Mouse (Mus musculus) monocyte, adult 5-6 weeks (primary cell): Measurements from ENCODE around the gene Naip2. TPM values are rescaled to one million over a fixed set of nuclear protein-coding genes. Genes with fewer than 3 reads are reported as not detected.
"Not testable (repeated sequence)": the region's sequence is repeated elsewhere in the genome, so short reads cannot be mapped to it uniquely, and the experiment has no call there.

ENCODE experiments used
- ATAC-seq: fragments of 153-309, 156-312 bp; replicated peaks from 2 replicates; pipeline ENCODE4 v1.8.0; 2017; ENCODE audit warnings: mild to moderate bottlenecking; ENCODE audit not compliant: low TSS enrichment, insufficient number of reproducible peaks, severe bottlenecking, poor library complexity, low FRiP score
- total RNA-seq: library from RNA; stranded (forward); fragments of 200-1000, 200-491, 200-594 nt; gene quantifications from 3 replicates; pipeline ENCODE4 v1.2.3, GENCODE M21; 2017

The Naip2 gene
- total RNA-seq = 90.1 to 116 TPM (median 91.1 TPM) in 3 replicates

DNA sequence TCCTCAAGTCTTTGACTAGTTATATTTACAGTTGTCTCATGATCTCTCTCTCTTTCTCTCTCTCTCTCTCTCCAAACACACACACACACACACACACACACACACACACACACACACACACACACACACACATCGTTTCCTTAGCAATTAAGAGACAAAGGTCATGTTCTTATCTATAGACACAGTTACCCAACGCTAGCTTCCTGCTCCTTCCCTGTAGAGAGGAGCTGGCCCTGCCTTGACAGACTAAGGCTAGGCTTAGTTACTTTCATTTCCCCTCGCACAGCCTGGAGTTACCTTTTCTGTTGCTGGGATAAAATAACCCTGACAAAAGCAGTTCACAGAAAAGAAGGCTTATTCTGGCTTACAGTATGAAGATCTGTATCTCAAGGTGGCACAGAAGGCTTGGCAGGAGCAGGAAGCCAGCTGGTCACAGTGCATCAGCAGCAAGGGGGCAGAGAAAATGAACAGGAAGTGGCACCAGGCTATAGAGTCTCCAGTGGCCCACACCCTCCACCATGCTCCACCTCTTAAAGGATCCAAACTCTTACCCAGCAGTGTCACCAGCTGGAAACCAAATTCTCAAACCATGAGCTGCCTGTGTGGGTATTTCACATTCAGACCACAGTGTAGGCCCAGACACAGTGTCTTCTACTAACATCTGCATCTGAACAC lies at the start of gene Naip2:
TSS of gene Naip2 (minus strand) at position 434 of the 675 bp plus-strand sequence.
- ATAC-seq = peak; percentile 87

- ATAC-seq = peak; percentile 88
These were observed 45.1 kb upstream of the Naip2 start for GRCm38 (mm10) chr13:100246896-100247519.

- ATAC-seq = not testable (repeated sequence)
These were observed 44.3 kb upstream of the Naip2 start, which contains the start of gene Naip5 for GRCm38 (mm10) chr13:100246223-100246622. TSS of gene Naip5 (minus strand) at chr13:100246323.

DNA sequence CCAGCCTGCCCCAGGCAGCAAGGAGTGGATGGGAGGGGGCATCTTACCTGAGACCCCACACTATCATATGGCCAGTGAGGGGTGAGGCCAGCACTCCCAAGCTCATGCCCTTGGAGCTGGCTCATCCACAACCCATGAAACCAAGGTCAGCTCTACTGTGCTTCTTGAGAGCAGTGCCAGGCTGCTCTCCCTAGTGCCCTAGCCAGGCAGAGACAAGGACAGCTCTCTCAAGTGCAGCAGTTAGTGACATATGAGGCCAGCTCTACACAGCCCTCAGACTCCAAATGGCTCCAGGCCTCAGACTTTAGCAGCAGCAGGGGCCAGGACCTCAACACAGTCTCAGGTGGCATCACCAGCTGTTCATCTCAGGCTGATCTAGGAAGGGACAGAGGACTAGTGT lies 41.8 kb upstream of the Naip2 start:
- 0 out of 2 replicates have a peak, but pooled peaks have one; percentile 3 for ATAC-seq

- peak; percentile 54; the same call in 1 of the 2 replicates for ATAC-seq
These were observed 11.8 kb upstream of the Naip2 start for GRCm38 (mm10) chr13:100213683-100214082.

DNA sequence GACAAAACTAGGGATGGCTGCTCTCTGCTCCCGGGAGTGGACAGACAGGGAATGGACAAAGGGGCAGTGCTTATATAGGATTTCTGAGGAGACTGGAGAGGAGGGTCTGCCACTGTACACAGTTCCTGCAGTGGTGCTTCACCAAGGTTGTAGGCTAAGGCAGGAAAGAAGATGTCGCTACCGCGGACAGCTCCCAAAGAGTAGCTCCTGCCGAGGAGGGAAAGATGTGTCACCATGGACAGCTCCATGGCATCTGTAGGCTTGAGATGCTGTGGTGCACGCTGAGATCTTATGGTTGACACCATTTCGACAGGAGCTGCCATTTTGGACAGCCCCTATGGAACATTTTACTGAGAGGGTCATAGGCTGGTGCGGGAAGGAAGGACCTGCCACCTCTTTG lies 8.6 kb upstream of the Naip2 start:
- ATAC-seq = 0 out of 2 replicates have a peak, but pooled peaks have one; percentile 45

- ATAC-seq = peak; percentile 71
These were observed 1.4 kb upstream of the Naip2 start for GRCm38 (mm10) chr13:100203319-100203718.

DNA sequence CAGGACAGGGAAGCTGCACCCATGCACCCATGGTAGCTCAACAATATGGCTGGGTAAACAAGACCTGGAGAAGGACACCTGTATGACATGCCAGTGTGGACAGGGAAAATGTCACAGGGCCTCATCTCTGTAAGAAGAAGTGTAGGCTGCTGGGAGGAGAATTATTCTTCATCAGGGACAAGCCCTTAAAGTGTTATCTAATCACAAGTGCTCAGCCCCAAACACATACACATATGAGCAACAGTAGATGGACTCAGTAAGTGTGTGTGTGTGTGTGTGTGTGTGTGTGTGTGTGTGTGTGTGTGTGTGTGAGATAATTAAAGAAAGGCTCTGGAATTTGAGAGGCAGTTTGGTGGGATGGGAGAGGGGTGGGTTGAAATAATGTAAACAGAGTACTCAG lies 1.1 kb downstream of the Naip2 start:
- ATAC-seq = no peak

DNA sequence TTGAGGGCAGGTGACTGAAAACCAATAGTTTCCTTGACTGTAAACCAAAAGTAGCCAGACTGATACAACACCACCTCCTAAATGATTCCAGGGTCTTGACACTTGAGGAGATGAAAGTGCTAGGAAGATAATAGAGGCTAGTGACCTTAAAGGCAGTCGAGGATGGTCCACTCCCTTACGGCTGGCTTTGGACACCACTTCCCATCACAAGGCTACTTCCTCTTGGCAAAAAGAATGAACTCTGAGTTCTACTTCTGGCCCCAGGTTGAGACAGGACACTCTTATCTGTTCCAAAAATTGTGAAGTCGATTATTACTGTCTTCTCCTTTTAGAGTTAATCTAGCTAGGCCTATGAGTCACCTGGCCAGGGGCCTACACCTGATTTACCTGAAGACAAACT lies 6.5 kb downstream of the Naip2 start:
- peak; percentile 76 for ATAC-seq

- peak; percentile 98 for ATAC-seq
These were observed 18.8 kb downstream of the Naip2 start for GRCm38 (mm10) chr13:100183111-100183510.

- not testable (repeated sequence) for ATAC-seq
These were observed 27.5 kb downstream of the Naip2 start for GRCm38 (mm10) chr13:100174360-100174759.

DNA sequence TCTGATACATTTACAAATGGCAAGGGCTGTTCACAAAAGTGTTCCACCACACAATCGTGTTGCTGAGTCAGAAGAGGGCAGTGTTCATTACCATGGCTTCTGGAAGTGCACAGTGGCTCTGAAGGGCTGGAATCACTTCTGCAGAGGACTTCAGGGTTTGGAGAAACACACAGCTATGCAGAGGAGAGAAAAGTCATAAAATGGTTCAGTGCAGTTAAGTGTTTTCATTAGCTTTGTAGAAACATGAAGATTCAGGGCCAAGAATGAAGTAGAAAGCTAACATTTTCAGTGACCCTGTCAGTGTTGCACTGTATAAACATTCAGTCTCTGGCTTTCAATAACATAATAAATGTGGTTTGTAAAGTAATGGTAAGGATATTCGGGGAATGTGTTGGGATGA lies 35.5 kb downstream of the Naip2 start:
- ATAC-seq = not testable (repeated sequence)

GRCm38 (mm10) chr13:100162467-100162866 lies 39.4 kb downstream of the Naip2 start:
- ATAC-seq = not testable (repeated sequence)

DNA sequence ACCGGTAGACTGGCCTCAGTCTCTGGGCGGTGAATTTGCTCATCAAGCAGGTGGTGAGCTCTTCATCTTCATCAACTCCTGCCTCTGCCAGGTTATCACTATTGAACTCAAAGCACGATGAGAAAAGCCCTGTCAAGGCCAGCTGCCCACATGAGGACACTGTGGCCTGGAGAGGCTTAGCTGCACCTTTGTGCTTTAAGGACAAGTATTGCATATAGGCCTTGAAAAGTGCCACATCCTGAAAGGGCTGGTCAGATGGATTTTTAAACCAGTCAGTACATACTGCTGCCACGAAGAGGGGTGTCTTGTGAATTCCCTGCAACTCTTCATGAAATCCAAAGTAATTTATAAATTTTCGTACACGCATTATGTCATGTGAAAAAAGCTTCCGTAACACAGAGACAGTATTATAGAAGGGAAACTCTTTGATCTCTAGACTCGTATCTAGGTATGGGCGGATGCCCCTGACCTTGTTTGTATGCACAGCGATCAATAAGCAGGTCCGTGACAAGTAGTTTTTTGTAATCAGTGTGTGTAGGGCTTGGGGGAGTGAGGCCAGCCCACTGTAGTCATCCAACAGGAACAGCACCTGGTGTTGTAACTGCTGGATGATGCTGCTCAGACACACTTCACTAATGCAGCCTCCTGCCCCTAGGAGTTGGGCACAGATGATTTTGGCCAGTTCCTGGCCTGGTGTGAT lies 40.6 kb downstream of the Naip2 start:
- ATAC-seq = not testable (repeated sequence)

DNA sequence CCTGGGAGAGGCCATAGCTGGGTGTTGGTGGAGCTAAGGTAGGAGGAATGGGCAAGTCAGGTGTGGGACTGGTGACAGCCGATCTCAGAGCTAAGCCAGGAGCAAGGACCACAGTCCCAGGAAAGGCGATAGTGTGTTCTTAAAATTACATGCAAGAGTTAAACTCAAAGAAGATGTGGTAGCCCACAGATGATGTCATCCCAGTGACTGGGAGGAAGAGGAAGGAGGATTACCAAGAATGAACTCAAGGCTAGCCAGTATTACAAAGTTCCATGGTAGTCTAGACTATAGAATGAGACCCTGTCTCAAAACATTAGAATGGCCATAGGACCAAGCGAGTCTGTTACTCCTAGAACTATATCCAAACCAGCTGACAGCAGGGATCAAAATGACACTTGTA lies 45.3 kb downstream of the Naip2 start:
- 0 out of 2 replicates have a peak, but pooled peaks have one; percentile 24 for ATAC-seq

DNA sequence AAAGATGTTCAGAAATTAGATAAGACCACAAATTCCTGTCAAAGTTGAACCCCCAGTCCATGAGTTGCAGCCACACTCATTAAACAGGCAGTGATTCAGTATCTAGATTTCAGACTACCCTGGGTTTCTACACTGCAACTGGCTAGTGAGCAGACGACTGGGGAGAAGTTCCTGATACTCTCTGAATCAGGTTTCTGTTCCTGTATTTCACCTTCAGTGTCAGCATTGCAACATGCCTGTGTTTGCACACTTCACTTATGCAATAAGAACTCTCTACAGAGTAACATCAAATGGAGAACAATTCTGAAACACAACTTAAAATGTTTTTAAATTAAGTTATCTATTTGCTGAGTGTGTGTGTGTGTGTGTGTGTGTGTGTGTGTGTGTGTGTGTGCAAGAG lies 49.2 kb downstream of the Naip2 start:
- peak; percentile 96 for ATAC-seq

DNA sequence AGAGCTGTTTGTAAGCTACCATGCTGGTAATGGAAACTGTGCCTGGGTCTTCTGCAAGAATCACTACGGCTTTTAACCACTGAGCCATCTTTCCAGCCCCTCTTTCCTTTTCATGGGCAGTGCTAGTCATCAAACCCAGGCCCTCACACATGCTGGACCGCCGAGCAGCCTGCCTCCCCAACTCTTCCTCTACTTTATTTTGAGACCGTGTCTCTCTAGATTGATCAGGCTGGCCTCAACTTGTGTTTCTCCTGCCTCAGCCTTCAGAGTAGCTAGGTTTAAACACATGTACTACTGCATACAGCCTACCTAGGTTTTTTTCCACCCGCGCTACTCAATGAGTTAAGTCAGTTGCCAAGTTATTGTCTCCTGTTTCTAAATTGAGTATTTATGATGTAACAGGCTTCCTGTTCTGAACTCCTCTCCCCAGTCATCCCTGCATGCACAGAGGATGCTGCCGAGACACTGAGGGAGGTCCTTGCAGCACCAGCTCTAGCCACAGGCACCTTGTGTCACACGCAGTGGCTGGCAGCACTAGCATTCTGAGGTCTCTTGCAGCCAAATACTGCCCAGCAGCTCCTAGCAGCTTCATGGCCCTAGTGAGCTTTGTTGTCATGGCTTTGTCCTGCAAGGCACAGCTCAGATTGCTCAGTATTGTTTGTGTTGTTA lies 60.1 kb downstream of the Naip2 start:
- ATAC-seq = 0 out of 2 replicates have a peak, but pooled peaks have one; percentile 18

DNA sequence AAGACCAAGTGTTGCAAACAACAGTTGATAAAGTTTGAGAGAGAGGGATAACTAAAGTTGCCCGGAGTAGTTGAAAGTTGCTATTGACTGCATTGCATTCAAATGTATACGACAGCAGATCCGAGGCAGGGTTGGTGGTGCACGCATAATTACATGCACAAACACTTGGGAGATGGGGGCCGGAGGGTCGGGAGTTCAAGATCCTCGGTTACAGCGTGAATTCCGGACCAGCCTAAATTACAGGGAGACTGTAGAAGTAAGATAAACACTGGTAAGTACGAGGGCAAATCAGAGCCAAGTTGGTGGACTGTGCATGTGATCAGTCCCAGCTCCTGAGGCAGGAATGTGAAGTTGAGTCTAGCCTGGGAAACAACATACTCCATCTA lies 76.6 kb downstream of the Naip2 start:
- peak; percentile 18; the same call in 1 of the 2 replicates for ATAC-seq
